Mouse (Mus musculus) CD4-positive helper T cell, adult 2 months (primary cell): ENCODE measurements around the gene Gm9767.

Experiments
- DNase-seq: peaks from one replicate; pipeline ENCODE4 v3.0.0-alpha.2; 2012; ENCODE audit warnings: low read depth, missing footprints, low spot score

Gene Gm9767

DNA sequence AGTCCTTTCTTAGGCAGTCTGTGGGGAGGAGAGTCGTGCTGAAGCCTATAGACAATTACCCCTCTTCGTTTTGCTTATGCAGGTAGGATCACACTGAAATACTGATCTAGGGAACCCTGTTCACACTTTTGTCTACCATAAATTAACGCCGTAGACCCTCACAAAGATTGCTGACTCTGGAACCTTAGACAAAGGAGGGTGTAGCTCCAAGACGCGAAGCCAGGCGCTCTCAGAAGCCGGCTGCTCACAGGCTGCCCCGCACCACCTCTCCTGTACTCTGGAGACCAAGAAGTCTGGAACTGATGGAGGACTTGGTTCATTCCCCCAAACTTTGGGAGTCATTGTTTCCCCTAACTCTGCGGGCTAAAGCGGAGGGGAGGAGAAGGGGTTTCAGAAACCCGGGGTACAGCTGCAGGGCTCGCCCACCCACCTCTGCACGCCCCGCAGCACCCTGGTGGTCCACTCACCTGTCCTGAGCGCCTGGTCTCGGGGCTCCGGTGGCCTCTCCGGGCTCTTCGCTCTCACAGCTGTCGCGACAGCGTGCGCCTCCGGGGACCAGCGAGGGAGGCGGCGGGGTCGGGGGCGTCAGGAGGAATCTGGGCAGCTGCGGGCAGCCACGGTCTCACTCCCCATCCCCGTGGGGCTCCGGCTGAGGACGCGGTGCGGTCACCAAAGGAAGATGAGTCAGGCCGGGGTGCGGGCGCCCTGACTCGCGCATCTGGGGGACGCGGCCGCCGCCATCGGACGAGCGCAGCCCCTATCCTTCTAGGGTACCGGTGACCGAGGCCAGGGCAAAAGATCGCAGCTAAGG, at the start of gene Gm9767:
Gene Gm9767 (plus strand): TSS at position 585 of the 811 bp plus-strand sequence.
- no peak for DNase-seq

DNA sequence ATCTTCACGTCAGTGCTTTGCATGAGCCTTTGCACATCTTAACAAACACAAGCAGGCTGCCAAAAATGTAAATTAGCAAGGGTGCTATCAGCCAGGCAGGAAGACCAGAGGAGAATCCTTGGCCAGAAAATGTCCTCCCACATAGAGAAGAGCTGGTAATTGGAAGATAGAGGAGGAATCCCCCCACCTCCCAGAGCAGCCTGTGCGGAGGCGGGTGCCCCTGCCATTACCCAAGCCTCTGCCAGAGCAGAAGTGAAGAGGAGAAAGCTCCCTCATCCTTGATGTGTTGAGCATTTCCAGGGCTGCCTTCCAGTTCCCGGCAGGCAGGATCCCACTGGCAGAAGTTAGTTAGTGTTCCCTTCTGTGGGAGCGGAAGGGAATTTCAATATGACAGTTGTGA, 43.1 kb upstream of the Gm9767 start:
- DNase-seq, result no peak

DNA sequence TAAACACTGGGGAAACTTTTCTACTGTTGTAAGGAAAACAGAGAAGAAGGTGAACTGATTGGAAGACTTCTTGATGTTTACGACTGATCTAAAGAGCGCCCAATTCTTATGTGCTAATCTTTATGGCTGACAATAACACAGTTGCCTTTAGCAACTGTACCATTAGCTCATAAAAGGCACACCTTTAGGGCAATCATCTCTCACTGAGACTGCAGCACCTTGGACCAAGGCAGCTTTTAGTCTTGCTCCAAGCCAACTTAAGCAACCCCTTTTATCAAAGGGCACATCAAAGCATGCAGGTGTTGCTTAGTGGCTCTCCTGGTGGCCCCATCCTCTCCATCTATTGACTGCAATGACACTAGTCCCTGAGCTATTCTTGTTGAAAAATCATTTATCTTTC, 26.9 kb upstream of the Gm9767 start:
- no peak for DNase-seq

DNA sequence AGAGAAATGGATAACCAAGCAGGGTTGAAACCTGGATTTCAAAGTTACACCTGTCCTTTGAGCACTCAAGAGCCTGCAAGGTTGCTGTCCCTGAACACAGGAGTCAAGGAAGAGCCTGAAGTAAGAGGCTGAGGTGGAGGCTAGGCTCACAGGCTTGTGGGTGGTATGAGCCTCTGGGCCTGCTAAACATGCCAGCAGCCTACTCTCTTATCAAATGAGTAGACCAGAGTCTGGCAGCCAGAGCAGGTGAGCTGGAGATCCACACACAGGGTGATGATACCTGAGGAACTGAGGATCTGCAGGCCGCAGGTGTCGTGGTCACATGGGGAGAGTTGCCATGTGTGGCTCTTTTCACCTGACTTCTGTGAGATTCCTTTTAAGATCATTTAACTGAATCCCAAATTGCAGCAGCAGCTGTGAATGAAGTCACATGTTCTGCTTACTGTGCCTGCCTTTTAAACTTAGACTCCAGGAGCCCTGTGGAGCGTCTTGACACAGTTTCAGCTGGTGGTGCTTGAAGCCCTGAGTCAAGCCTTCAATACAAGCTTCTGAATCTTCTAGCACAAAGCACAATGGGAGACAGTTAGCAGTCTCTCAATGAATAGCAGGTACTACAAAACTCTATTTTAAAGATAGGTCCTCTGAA, 18.3 kb upstream of the Gm9767 start:
- no peak for DNase-seq

DNA sequence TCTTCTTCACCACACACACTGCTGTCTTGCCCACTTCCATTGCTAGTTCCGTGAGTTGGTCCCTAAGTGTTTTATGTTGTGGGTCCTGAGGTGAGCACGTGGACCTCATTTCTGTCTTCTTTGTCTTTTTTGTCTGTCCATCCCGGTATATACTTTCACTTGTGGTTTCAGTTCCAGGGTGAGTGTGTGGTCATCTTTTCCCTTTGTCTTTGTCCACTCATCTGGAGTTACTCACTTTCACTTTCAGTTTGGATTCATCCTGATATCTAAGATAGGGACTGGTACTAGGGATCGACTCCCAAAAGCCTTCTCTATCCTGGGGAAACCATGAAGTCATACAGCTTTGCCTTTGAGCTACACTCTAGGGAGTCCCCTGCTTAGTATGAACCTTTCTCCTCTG, 15.0 kb upstream of the Gm9767 start:
- DNase-seq, result no peak

DNA sequence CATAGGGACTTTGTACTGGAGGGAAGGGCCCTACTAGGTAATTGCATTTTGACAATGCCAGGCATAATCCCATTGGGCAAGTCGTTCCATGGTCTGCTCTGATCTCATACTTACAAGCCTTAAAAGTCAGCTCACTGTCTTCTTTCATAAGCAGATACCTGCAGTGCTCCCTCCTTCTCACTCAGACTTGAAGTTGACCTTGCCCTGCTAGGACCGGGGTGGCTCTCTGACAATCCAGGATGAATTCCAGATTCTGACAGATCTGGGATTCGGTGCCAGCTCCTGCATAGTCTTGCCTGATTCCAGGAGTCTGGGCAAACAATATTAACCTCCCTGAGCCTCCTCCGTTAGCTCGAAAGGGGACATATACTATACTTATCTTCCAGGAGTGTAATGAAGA, 6.1 kb upstream of the Gm9767 start:
- no peak for DNase-seq

DNA sequence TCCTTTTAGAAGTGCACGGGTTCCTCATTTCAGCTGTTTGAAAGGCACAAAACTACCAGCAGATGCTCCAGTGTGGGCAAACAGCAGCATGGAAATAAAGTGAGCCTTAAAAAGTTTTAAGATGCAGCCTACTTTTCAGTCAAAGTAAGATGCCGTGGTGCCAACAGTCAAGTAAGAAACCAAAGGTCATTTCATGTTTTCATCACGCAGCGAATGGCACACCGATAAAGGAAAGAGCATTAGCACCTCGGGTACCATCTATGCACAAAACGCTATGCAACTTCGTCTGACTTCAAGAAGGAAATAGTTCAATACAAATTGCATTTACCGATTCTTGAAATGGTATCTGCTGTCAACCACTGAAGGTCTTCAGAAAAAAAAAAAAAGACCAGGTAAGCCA, 1.1 kb upstream of the Gm9767 start:
- DNase-seq, result no peak

DNA sequence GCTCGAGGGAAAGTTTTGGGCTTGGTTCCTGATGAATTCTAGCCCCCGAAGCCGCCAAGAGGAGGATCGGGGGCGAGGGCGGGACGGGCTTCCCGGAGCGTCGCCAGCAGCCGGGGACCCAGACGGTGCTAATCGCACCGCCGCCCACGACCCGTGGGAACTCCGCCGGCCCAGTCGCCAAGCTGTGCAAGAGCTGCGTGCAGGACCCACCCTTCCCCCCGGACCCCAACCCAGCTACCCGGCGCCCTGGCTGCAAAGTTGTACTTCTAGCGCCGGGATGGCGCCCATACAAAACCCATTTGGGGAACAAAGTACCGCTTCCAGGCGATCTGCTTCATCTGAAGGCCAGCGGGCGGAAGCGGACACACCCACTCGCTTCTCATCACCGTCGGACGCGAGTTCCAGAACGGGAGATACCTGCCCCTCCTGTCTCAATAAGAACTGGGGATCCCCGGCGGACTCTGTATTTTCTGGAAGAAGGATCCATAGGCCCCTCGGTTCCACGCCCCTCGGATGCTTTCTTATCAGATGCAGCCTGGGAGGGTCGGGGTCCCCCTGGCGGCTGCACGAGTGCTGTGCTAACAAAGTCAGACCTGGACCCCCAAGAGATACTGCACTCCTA, 577 bp downstream of the Gm9767 start, which contains the start of gene Tmem200a:
Gene Tmem200a (minus strand): TSS at position 532 of the 622 bp plus-strand sequence.
- DNase-seq, result no peak

DNA sequence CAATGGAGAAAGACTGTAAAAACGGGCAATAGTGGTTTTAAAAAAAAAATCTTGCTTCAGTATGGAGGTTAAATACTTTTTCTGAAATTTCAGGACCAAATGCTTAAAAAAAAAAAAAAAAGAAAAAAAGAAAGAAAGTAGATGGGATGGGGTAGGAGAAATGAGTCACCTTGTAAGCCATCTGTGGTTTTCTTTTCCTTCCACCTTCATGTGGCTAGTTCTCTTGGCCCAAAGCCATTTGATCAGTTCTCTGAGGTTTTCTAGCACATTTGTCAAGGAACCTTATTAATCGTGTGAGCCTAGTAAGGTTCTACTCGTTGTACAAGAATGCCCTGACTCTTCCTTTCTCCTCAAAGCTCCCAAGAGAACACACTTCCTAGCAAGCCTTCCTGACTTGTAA, 1.6 kb downstream of the Gm9767 start:
- no peak for DNase-seq

DNA sequence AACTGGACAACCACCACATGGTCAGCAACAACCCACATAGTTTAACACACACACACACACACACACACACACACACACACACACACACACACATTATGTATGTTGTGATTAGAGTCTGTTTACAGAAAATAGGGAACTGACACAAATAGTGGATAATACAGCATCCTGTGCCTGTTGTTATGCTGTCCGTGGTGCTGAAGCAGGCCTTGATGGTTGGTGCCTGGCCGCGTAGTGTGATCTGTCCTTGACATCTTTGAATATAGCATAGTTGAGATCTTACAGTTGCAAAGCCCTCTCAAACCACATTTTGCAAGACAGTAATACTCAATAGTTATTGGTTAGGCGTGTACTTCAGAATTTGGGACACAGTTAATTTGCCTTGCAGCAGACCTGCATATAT, 4.0 kb downstream of the Gm9767 start:
- no peak for DNase-seq

DNA sequence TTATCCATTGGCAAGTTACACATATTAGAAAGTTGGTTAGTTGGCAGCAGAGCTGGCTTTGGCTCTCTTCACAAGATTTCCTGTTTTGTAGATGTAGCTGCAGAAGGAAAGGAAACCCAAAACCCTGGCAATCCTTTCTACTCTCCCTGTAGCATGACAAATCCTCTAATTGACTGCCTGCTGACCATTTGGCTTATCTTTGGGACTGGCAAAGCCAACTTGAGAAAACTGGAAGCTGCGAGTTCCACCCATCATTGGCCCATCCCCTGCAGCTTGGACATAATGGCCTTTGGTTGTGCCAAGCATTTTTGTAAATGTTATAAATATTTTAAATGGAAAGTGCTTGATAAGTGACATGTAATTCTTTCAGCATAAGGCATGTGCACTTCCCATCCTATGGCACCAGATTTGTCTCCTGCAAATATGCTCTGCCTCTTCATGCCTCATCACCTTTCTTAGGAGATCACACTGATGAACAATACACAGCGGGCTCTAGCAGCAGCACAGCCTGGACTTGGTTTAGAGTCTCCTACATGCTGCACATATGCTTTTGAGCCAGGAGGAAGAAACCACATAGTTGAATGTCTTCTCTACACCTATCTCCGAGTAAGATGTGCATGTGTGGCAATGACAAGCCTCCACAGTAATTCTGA, 25.4 kb downstream of the Gm9767 start:
- DNase-seq, result no peak

DNA sequence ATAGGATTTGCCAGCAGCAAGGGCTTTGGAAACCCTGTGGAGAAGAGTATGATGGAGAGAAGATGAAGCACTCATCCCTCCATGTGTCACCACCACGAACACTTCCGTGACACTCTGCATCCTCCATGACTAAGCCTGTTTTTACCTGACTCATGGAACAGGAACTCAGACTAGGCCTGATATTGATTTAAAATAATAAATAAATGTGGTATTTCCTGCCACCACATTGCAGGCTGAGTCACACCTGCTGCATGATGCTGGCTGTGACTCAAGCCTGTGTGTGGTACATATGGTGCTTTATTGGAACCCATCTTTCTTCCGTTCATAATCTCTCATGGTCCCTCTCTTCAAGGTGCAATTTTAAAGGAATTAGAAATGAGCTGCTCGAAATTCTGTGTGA, 36.4 kb downstream of the Gm9767 start:
- DNase-seq, result no peak

DNA sequence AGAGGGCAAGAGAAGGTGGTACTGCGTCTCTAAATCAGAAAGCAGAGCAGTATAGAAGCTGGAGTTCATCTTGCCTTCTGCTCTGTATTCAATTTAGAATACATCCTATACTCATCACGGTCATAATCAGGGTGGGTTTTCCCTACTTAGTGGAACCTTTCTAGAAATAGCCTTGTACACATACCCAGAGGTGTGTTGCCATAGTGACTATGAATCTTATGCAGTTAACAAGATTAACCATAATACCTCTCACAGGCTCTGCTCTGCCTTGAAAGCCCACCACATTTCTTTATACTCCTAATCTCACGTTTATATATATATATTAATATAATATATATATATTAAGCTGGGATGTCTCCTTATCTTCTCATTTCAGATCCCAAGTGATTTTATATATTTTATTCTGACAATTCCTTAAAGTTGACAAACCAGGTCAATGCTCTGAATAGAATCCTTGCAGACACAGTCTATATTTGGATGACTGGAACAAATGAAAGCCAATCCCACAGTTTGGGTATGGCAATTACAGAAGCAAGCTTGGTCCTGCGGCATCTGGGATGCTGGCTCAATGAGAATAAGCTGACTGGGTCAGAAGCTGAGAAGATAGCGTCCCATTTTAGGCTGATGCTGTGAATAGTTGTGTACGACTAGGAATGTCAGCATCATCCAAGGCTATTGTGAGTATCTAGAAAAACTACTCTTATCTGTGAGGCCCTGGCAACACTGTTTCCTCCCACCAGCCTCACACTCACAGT, 41.2 kb downstream of the Gm9767 start:
- DNase-seq, result no peak

DNA sequence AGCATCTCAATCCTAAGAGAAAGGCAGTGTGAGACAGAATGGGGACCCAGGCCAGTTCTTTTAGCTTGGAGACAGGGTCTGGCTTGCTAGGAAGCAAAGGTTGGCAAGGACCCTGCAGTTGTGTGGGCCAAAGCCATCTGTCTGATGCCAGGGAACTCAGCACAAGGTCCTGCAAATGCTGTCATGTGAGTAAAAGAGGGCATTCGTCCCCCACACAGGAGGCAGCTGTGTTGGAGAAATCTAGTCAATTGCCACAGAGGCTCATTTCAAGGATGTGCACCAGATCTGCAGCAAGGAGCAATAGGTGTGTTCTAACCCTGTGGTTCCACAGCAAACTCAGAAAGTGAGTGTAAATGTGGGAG, 41.7 kb downstream of the Gm9767 start:
- DNase-seq, result no peak
